ENCODE assay signal across 10 mouse cellular contexts in genomic region chr7:96168921-96169320, GRCm38 (mm10). TPM values are rescaled to one million over a fixed set of nuclear protein-coding genes. Genes with fewer than 3 reads are reported as not detected.
DNase-seq lines count a peak whose midpoint lies in the region; ATAC-seq and TF ChIP-seq lines count a peak whose summit lies in the region.
"Had no signal": no experiment of that assay in that cellular context is flagged by ENCODE, and none has a peak within 500 bp of the region (broad histone marks: within the 10 kb centered on the region; RNA-seq: fewer than 3 reads in every experiment).

No protein-coding gene starts in this region.

- no peak for TF ChIP-seq CTCF in stomach, postnatal 0 days (IDR thresholded peaks at IDR 0.05; ENCODE audit: low read depth)

- WGBS in hindbrain, embryonic 14.5 days: 14% methylated on average over 3 of the region's 3 CpGs
- WGBS in stomach, postnatal 0 days: 20% methylated on average over 3 of the region's 3 CpGs

- H3K27ac ChIP-seq in hindbrain, embryonic 14.5 days: no peak overlapping the region
- peak overlapping the region; percentile 18; the same call in 1 of the 2 replicates for H3K27ac ChIP-seq in stomach, postnatal 0 days (replicated peaks)
- H3K27ac ChIP-seq: heart, embryonic 13.5 days had no signal

- H3K9ac ChIP-seq in hindbrain, embryonic 14.5 days: no peak overlapping the region
- no peak overlapping the region for H3K9ac ChIP-seq in stomach, postnatal 0 days (ENCODE audit: low read length)
- H3K9ac ChIP-seq: heart, embryonic 13.5 days had no signal

- DNase-seq in adrenal gland, adult 2 months: peak; percentile 40
- DNase-seq in adrenal gland, postnatal 4 days (ENCODE audit: low spot score in 2 of 2): no peak
- DNase-seq in retina, postnatal 1 day: peak; percentile 46
- DNase-seq in retina, embryonic 14.5 days (ENCODE audit: low spot score): no peak
- peak; percentile 51 for DNase-seq in hindbrain, embryonic 14.5 days (ENCODE audit: low spot score)
- peak; percentile 57 for DNase-seq in stomach, postnatal 0 days (ENCODE audit: low spot score)
- no peak for DNase-seq in frontal cortex, postnatal 14 days (ENCODE audit: low spot score in 2 of 2)
- DNase-seq: lung, adult 2 months had no signal

- peaks cover 4% of the 10 kb centered on the region; the same call in 1 of the 2 replicates for H3K4me1 ChIP-seq in hindbrain, embryonic 14.5 days (replicated peaks; ENCODE audit: control insufficient read depth, insufficient read depth, low read length)
- peaks cover 5% of the 10 kb centered on the region; the same call in 1 of the 2 replicates for H3K4me1 ChIP-seq in stomach, postnatal 0 days (replicated peaks; ENCODE audit: control insufficient read depth, insufficient read depth)
- H3K4me1 ChIP-seq: heart, embryonic 13.5 days had no signal

- no peak overlapping the region for H3K4me2 ChIP-seq in hindbrain, embryonic 14.5 days (replicated peaks)
- H3K4me2 ChIP-seq in stomach, postnatal 0 days (replicated peaks; ENCODE audit: low read depth): no peak overlapping the region
- H3K4me2 ChIP-seq: heart, embryonic 13.5 days had no signal

- no peaks in the 10 kb centered on the region; the same call in 1 of the 2 replicates for H3K27me3 ChIP-seq in hindbrain, embryonic 14.5 days (ENCODE audit: control insufficient read depth, insufficient read depth, low read length)
- no peaks in the 10 kb centered on the region for H3K27me3 ChIP-seq in stomach, postnatal 0 days (ENCODE audit: control insufficient read depth, insufficient read depth, low read length)

- H3K9me3 ChIP-seq in hindbrain, embryonic 14.5 days (ENCODE audit: control insufficient read depth, low read length): no peaks in the 10 kb centered on the region
- H3K9me3 ChIP-seq in stomach, postnatal 0 days (ENCODE audit: control insufficient read depth, low read length): no peaks in the 10 kb centered on the region
- H3K9me3 ChIP-seq: heart, embryonic 13.5 days had no signal

- no peaks in the 10 kb centered on the region for H3K36me3 ChIP-seq in hindbrain, embryonic 14.5 days (replicated peaks; ENCODE audit: control insufficient read depth, insufficient read depth)
- no peaks in the 10 kb centered on the region for H3K36me3 ChIP-seq in stomach, postnatal 0 days (ENCODE audit: control insufficient read depth, insufficient read depth, low read length)
- H3K36me3 ChIP-seq: heart, embryonic 13.5 days had no signal

- TF ChIP-seq EP300 in stomach, postnatal 0 days (optimal IDR thresholded peaks at IDR 0.05): no peak

- peak; percentile 87 for ATAC-seq in hindbrain, embryonic 14.5 days (ENCODE audit: low FRiP score)
- peak; percentile 78; the same call in 1 of the 2 replicates for ATAC-seq in stomach, postnatal 0 days (ENCODE audit: low FRiP score, low TSS enrichment)
- ATAC-seq in megakaryocyte-erythroid progenitor cell, adult 5-6 weeks (replicated peaks; ENCODE audit: low FRiP score, low TSS enrichment, poor library complexity, severe bottlenecking): no peak

- H3K4me3 ChIP-seq in hindbrain, embryonic 14.5 days (replicated peaks; ENCODE audit: low read length): no peak overlapping the region
- no peak overlapping the region for H3K4me3 ChIP-seq in stomach, postnatal 0 days (ENCODE audit: low read depth, low read length)
- H3K4me3 ChIP-seq: heart, embryonic 13.5 days had no signal

RNA-seq across cellular contexts. Expression of gene Tenm4, which starts 2.1 kb away (rescaled TPM):
- total RNA-seq in adrenal gland, adult 2 months (2021): 10 to 100 TPM; 15.5 to 16.9 TPM
- 6.0 and 7.2 TPM in 2 replicates for polyA plus RNA-seq in adrenal gland, adult 2 months (2012; rRNA removed)
- total RNA-seq in adrenal gland, postnatal 4 days (2021): 10 to 100 TPM; 31.5 to 38.5 TPM
- polyA plus RNA-seq in hindbrain, embryonic 14.5 days (2014; fragmentation: Nextera tagmentation; extraction: Ambion mirVana): 37.5 and 38.1 TPM in 2 replicates
- 6.9 and 7.2 TPM in 2 replicates for polyA plus RNA-seq in stomach, postnatal 0 days (2015; fragmentation: Nextera tagmentation; extraction: Ambion mirVana)
- total RNA-seq in megakaryocyte-erythroid progenitor cell, adult 5-6 weeks (2014; fragmentation: Nextera tagmentation): 0.89 TPM in 1 of 2 replicates, not detected in the other
- total RNA-seq in megakaryocyte-erythroid progenitor cell, adult 5-6 weeks (2017): 0.11 and 0.14 TPM in 2 replicates

Comparison
In these comparisons a context has a peak if more than half of its experiments do, and no peak if none do; other contexts are left out.
1. DNase-seq: peak in adrenal gland, adult 2 months (single experiment), retina, postnatal 1 day (single experiment), hindbrain, embryonic 14.5 days (single experiment) and stomach, postnatal 0 days (single experiment); none in adrenal gland, postnatal 4 days (0 of 2), retina, embryonic 14.5 days (single experiment) and frontal cortex, postnatal 14 days (0 of 2).
2. RNA of gene Tenm4, which starts 2.1 kb away (total RNA-seq): 31.5 to 38.5 TPM in adrenal gland, postnatal 4 days and 15.5 to 16.9 TPM in adrenal gland, adult 2 months; 0.11 to 0.89 TPM in megakaryocyte-erythroid progenitor cell, adult 5-6 weeks; every median in the first group is over 4 times any median in the second.